Mouse (Mus musculus): ENCODE measurements at regions not wholly inside any gene's neighbourhood (a gene's known extent, or its start where the extent isn't known, plus 50 kb on each side); places are given as distances from the start of the nearest gene placed in this dataset.

GRCm38 (mm10) chr5:115790436-115790835 is 54.6 kb upstream of the Cit start:
- ATAC-seq (ENCODE audit: insufficient number of reproducible peaks, low FRiP score, low TSS enrichment), result peak; percentile 49; the same call in 1 of the 2 replicates

All from cerebellum, adult (tissue).